Mouse (Mus musculus) midbrain, postnatal 0 days (tissue): ENCODE results near the gene E2f7. TPM values are rescaled to one million over a fixed set of nuclear protein-coding genes. Genes with fewer than 3 reads are reported as not detected.
"Not testable (repeated sequence)": the region's sequence is repeated elsewhere in the genome, so short reads cannot be mapped to it uniquely, and the experiment has no call there.

Experiments
- ATAC-seq: fragments of 200-750 bp; cut with Nextera tagmentation; 2 replicates; pipeline ENCODE4 v1.8.0; 2017; ENCODE audit warnings: moderate number of reproducible peaks, mild to moderate bottlenecking, moderate TSS enrichment, moderate library complexity; ENCODE audit not compliant: low FRiP score
- DNase-seq: peaks from one replicate; pipeline ENCODE4 v3.0.0-alpha.2; 2015; ENCODE audit warnings: low spot score
- H3K27ac ChIP-seq: fragments of 300-500 bp; sonication (generic); 2 replicates; pipeline ENCODE4 v1.5.1; 2014; ENCODE audit warnings: low read depth, mild to moderate bottlenecking, low read length, mixed read lengths
- H3K27me3 ChIP-seq: fragments of 300-500 bp; sonication (generic); 2 replicates; pipeline ENCODE4 v1.6.1; 2014; ENCODE audit warnings: low read length, control low read depth, mixed read lengths; ENCODE audit not compliant: insufficient read depth
- H3K36me3 ChIP-seq: fragments of 300-500 bp; sonication (generic); 2 replicates; pipeline ENCODE4 v1.6.1; 2014; ENCODE audit warnings: low read length, control low read depth, mixed read lengths; ENCODE audit not compliant: insufficient read depth
- H3K4me1 ChIP-seq: fragments of 300-500 bp; sonication (generic); 2 replicates; pipeline ENCODE4 v1.6.1; 2014; ENCODE audit warnings: mild to moderate bottlenecking, control low read depth, antibody characterized with exemption, low read length, mixed read lengths; ENCODE audit not compliant: insufficient read depth
- H3K4me2 ChIP-seq: fragments of 300-500 bp; sonication (generic); 2 replicates; pipeline ENCODE4 v1.6.1; 2014; ENCODE audit warnings: low read depth, mild to moderate bottlenecking, low read length, mixed read lengths; ENCODE audit not compliant: poor library complexity, severe bottlenecking
- H3K4me3 ChIP-seq: fragments of 300-500 bp; sonication (generic); 2 replicates; pipeline ENCODE4 v1.5.1; 2014; ENCODE audit warnings: low read depth, mild to moderate bottlenecking, low read length, moderate library complexity
- H3K9ac ChIP-seq: fragments of 300-500 bp; sonication (generic); replicated peaks from 2 replicates; pipeline ENCODE4 v1.6.1; 2014; ENCODE audit warnings: mild to moderate bottlenecking, low read length, moderate library complexity, mixed read lengths; ENCODE audit not compliant: poor library complexity, severe bottlenecking
- H3K9me3 ChIP-seq: fragments of 300-500 bp; sonication (generic); 2 replicates; pipeline ENCODE4 v1.6.1; 2016; ENCODE audit warnings: low read length, control low read depth
- CTCF ChIP-seq: IDR thresholded peaks from 2 replicates; pipeline ENCODE4 v1.5.1; 2016; ENCODE audit warnings: antibody characterized with exemption, mild to moderate bottlenecking
- WGBS: fragments of 180-500 bp; shearing (Covaris S2); extraction: QIAGEN DNeasy Blood & Tissue Kit; methylation state at CpG from one replicate; pipeline ENCODE4 v1.1.7; 2014; 5-methylcytosine and 5-hydroxymethylcytosine counted together
- polyA plus RNA-seq: library from polyadenylated mRNA; unstranded; fragments of >200 nt; fragmentation: Nextera tagmentation; extraction: Ambion mirVana; gene quantifications from 2 replicates; pipeline ENCODE4 v1.2.1, GENCODE M21; 2015
- total RNA-seq: library from RNA; depleted of rRNA; stranded (reverse); fragments of >200 nt; gene quantifications from 2 replicates; pipeline ENCODE4 v1.2.3, GENCODE M21; 2014

The E2f7 gene
- total and polyA plus RNA-seq, 2 experiments from 2014 or later, result 1.4 to 2.3 TPM

DNA sequence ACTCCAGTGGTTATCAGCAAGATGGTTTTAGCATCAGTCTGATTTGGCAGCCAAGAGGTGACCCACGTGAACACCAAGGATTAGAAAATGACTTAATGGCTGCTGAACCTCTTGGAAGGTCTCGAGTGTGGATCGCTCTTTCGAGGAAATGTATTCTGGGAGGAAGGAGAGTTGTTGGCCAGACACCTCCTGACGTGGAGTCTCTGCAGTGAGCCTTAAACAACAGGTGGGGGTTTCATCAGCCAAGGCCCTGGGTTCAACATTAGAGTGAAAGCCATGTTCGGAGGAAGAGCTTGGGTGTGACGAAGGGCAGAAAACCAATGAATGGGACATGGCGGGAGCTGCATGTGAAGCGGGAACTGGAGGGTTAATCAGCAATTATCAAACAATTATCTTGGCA, 3.8 kb downstream of the E2f7 start:
- no peaks in the 10 kb centered on the region for H3K36me3 ChIP-seq
- no peaks in the 10 kb centered on the region; the same call in 1 of the 2 replicates for H3K4me1 ChIP-seq
- no peak overlapping the region for H3K4me3 ChIP-seq
- 98% methylated on average over 9 of the region's 9 CpGs for WGBS
- H3K4me2 ChIP-seq, result no peak overlapping the region
- DNase-seq, result no peak
- ATAC-seq, result no peak
- no peaks in the 10 kb centered on the region for H3K9me3 ChIP-seq
- TF ChIP-seq CTCF, result no peak
- no peak overlapping the region for H3K9ac ChIP-seq
- H3K27ac ChIP-seq, result no peak overlapping the region
- no peaks in the 10 kb centered on the region for H3K27me3 ChIP-seq

DNA sequence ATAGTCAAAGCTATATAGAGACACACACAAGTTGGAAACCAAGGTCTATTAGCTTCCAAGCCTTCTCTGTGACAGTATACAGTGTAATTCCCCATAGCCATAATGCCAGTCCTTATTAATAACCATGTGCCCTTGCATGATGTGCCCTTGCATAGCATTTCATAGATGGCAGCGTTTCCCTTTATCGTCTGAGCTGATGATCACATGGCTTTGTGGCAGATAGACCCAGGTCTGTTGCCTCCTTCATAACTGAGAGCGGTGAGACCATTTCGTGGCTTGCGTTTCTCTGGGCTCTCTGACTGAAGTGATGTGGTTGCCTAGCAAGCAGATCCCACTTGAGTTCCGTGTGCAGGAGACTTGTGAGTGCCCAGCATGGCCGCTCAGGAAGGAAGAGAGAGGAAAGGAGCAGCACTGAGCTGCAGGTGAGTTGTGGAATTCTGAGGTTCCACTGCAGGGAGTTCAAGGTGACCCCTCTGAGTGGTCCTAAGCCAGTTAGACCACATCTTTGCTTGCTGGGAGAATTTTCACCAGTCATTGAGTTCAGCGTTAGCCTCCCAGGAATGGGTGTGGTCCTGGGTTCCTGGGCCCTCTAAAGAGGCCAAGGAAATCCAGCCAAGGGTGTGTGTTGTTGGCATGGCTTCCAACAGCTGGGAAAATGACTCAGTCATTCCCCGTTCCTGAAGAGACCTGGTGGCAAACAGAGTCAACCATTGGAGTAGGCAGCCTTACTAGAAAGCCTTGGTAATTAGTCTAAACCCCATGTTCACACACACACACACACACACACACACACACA, 4.5 kb downstream of the E2f7 start:
- Histone ChIP-seq H3K27ac (no peak overlapping the region), H3K9me3 (no peaks in the 10 kb centered on the region), H3K36me3 (no peaks in the 10 kb centered on the region), H3K4me1 (no peaks in the 10 kb centered on the region; the same call in 1 of the 2 replicates), H3K9ac (no peak overlapping the region), H3K4me2 (no peak overlapping the region), H3K27me3 (no peaks in the 10 kb centered on the region), H3K4me3 (no peak overlapping the region)
- ATAC-seq (no peak), DNase-seq (no peak)
- TF ChIP-seq CTCF, result no peak
- 94% methylated on average over 9 of the region's 9 CpGs for WGBS

DNA sequence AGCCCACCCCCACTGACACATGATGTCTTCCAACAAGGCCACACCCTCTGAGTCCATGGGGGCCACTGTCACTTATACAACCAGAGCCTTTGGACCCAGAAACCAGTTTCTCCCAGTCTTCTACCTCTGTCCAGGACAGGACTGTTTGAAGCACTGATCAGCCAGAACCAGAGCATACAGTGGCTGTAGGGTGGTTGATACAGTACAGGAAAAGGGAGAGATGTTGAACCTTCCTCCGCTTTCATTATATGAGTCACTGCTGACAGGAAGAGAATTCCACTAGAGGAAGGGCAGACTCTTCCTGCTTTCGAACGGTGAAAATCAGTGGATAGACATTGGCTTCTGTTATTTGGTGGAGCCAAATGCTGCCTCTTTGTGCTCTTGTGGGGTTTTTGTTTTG, 7.6 kb downstream of the E2f7 start:
- H3K27me3 ChIP-seq, result no peaks in the 10 kb centered on the region

DNA sequence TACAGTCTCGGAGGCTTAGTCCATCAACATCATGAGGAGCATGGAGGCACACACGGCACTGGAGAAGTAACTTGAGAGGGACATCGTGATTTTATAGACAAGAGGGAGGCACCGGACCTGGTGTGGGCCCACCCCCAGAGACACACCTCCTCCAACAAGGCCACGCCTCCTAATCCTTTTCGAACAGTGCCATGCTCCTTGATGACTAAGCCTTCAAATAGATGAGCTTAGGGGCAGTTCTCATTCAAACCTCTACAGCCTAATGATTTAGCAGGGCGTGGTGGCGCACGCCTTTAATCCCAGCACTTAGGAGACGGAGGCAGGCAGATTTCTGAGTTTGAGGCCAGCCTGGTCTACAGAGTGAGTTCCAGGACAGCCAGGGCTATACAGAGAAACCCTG, 10.3 kb downstream of the E2f7 start:
- Histone ChIP-seq H3K9me3 (no peaks in the 10 kb centered on the region), H3K27ac (no peak overlapping the region), H3K4me1 (no peaks in the 10 kb centered on the region), H3K4me2 (no peak overlapping the region), H3K4me3 (no peak overlapping the region), H3K36me3 (peaks cover 8% of the 10 kb centered on the region), H3K27me3 (no peaks in the 10 kb centered on the region), H3K9ac (no peak overlapping the region)
- WGBS, result 96% methylated on average over 10 of the region's 10 CpGs
- TF ChIP-seq CTCF, result no peak
- no peak for ATAC-seq
- DNase-seq, result no peak

More for the DNA sequence above, 7.6 kb downstream of the E2f7 start:
- H3K9me3 ChIP-seq, result no peaks in the 10 kb centered on the region
- H3K4me1 ChIP-seq, result no peaks in the 10 kb centered on the region
- WGBS, result 94% methylated on average over 3 of the region's 3 CpGs
- ATAC-seq (no peak), DNase-seq (no peak)
- H3K27ac ChIP-seq, result no peak overlapping the region
- H3K4me3 ChIP-seq, result no peak overlapping the region
- no peak overlapping the region for H3K4me2 ChIP-seq
- H3K36me3 ChIP-seq, result peaks cover 8% of the 10 kb centered on the region
- no peak overlapping the region for H3K9ac ChIP-seq
- no peak for TF ChIP-seq CTCF

DNA sequence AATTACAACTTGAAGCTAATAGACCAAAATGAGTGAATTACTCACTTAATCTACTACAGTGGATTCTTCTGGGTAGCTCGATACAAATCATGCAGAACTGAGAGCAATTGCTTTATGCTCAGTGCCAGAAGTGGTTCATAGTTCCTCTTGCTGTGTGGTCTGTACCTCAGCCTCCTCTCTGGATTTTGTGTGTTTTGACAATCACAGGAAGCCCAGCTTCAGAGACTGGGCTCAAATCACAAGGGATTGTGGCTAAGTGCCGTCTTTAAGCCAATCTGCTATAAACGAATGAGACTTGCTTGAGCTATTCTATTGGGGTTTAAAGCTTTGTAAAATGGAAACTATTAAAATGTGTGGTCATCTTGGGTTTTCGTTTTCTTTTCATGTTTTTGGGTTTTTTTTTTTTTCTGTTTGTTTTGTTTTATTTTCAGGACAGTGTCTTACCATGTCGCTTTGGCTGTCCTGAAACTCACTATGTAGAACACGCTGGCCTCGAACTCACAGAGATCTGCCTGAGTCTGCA, 11.1 kb downstream of the E2f7 start:
- H3K36me3 ChIP-seq, result peaks cover 8% of the 10 kb centered on the region
- no peak overlapping the region for H3K27ac ChIP-seq
- no peak overlapping the region for H3K9ac ChIP-seq
- no peak for TF ChIP-seq CTCF
- no peaks in the 10 kb centered on the region for H3K9me3 ChIP-seq
- H3K27me3 ChIP-seq, result no peaks in the 10 kb centered on the region
- no peak for ATAC-seq
- no peak overlapping the region for H3K4me2 ChIP-seq
- no peak for DNase-seq
- no peaks in the 10 kb centered on the region for H3K4me1 ChIP-seq
- 91% methylated on average over 7 of the region's 7 CpGs for WGBS
- no peak overlapping the region for H3K4me3 ChIP-seq

DNA sequence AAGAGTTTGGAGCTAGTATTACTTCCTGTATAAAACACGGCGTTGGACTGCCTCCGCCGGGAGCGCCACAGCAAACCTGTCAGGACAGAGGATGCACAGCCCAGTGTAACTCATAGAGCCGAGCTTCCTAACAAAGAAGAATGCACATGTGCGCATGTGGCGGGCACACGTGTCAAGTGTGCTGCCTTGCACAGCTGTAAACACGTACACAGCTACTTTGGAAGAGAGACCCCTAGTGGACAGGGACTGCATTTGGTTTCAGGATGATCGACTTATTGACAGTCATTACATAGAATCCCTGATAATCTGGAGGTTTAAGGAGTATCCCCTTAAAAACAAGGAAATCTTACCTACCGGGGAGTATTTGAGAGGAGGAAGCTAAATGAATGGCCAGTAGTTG, 15.3 kb downstream of the E2f7 start:
- not testable (repeated sequence) for H3K4me1 ChIP-seq, H3K9me3 ChIP-seq, H3K36me3 ChIP-seq, H3K9ac ChIP-seq, H3K4me2 ChIP-seq, H3K27ac ChIP-seq, H3K27me3 ChIP-seq, H3K4me3 ChIP-seq
- DNase-seq (peak; percentile 78), ATAC-seq (peak; percentile 69; the same call in 1 of the 2 replicates)
- 38% methylated on average over 7 of the region's 12 CpGs for WGBS
- peak; percentile 75 for TF ChIP-seq CTCF
